Mouse (Mus musculus) spleen, adult 12 weeks (tissue): ENCODE measurements around the gene Iqgap3.

Experiments used
- DNase-seq: peaks from one replicate; pipeline ENCODE4 v3.0.0; 2022; ENCODE audit warnings: low spot score

Gene Iqgap3

DNA sequence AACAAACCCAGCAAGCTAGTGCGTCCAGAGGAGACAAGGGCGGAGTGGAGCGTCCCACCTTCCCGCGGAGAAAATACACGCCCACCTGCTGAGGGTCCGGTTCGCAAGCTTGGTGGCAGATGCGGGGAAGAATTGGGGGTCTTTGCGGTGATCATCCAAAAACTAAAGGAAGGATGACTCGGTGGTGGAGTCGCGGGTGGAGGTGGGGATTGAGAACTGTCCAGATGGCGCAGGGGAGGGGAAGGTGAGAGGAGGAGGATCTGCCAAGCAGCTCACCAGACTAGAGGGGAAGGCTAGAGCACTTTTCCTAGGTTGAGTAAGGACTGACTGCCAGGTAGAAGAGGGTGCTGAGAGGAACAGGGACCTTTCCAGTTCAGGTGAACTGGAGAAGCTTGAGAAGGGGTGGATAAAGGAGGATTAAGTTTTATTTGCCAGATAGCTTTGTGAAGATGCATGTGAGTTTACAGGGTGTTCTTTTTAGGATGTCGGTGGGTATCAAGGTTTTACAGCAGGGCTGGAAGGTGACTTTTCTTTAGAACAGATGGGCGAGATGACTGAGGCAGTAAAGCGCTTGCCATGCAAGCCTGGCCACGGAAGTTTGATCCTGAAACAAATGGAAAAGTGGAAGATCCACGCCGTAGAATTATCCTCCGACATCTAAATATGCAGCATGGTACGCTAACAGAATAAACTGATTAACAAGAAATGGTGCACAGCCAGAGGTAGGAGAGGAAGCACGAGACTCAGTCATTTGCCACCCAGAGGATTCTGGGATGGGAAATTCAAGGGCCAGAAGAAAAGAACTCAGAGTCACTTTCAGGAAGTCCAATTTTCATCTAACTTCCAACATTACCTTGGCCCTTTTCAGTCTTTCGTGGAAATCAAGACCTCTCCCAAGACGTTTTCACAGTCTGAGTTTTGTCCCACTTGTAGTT, 57.7 kb downstream of the Iqgap3 start:
- DNase-seq, result no peak

DNA sequence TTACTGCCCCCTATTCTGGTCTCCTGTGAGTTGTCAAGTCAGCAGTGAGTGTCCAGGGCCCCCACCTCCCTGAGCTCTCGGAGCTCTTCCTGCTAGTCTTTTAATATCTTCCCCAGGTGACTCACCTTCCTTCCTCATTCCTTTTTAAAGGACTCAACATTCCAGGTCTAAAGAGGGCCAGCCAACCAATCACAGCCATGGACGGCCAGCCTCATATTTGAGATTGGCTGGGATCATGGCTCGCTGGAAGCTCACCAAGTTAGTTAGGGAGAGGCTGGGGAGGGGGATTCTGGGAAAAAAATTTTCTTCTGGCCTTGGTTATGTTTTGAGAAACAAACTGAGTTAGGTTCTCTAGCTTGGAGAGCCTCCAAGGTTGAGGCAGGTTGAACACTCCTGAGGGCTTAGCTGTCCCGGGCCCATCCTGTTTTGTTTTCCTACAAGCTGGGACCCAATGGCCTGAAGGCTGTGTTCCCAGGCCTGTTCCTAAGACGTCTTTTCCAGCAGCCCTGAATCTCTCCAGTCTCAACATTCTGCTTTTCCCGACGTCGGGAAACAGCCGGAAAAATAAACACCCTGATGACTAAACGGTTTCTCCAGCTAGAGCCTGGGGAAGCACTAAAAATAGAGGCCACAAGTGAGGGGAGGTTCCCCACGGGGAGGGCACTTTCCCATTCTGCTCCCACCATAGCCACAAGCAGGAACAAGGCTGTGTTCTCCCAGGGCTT, 58.6 kb downstream of the Iqgap3 start:
- no peak for DNase-seq

DNA sequence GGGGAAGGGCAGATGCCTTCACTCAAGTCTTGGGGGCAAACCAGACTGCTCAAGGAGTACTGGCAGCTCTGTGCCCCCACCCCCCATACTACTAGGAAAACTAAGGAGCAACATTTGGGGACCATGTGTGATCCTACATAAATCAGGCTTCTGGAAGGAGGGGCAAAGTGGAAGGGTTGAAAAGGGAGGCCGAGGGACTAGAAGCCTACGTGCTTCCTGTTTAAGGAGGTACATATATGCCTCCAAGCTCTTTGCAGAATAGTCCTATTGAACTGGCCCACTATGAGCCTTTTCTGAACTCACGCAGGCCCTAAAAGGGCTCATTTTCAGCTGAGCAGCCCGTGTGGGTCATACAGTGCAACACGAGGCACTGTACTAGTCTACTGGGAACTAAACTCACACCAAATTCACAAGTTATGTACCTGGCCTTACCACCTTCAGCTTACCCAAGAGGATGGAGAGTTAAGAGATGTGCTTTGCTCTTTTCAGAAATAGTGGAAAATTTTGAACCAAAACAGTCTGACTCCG, 59.2 kb downstream of the Iqgap3 start:
- no peak for DNase-seq

DNA sequence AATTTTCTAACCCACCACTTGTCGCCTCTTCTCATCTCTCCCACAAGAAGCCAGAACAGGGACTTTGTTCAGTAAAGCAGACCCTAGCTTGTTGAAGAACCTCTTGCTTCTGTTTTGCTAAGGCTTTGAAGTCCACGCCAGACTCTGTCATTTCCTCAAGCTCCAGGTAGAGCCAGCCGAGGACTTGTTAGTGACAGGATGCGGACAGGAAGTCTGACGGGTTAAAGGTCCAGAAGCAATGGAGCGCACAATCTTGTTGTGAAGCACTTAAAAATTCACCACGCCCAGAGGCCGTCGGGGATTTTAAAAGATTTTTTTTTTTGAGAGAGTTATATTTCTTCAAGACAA, 59.6 kb downstream of the Iqgap3 start:
- no peak for DNase-seq

DNA sequence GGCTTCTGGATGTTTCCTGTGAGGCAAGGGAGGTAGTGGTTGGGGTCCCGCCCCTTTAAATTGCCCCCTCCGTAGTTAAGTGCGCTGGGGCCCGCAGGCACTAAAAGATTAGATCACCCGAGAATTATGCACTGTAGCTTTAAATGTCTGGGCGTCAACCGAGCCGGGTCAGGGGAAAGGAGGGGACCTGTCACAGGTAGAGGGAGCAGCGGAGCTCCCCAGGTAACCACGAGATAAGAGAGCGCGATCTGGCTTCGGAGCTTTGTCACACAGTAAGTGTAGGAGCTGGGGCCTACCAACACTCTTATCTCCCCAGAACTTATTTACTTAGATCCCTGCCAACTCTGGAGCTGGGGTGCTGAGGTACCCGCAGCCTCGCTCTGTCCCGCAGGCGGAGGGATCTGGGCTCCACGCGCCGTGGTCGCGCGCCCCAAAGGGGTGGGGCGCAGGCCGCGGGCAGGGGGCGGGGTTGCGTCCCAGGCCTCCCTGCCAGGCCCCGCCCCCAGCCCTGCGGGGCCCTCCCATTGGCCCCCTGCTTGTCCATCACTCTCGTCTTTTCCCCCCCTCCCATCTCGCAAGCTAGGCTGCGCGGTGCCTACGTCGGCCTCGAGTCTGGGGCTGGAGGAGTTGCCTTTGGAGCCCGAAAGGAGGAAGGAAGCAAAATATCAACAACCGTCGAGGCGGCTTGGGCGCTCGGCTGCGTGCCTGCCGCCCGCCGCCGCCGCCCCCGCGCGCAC, 60.2 kb downstream of the Iqgap3 start, which contains the start of gene Mef2d:
Gene Mef2d, plus strand, starts transcription at position 586 of the 737 bp plus-strand sequence.
- DNase-seq, result peak; percentile 89

DNA sequence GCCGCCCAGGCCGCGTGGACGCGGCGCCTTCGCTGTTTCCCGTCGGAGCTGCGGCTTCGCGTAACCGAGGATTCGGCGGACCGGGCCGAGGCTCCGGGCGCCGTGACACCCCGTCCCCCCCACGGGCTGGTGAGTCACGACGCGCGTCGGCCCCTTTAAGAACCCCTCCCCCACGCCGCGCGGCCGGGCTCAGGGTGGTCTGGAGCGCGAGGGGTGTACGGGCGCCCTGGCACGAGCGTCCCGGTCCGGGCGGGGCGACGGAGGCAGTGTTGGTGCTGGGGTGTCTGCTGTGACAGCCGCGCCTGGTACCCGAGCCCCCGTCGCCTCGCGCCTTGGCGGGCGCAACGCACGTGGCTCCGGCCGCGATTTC, 60.8 kb downstream of the Iqgap3 start:
- DNase-seq, result no peak

DNA sequence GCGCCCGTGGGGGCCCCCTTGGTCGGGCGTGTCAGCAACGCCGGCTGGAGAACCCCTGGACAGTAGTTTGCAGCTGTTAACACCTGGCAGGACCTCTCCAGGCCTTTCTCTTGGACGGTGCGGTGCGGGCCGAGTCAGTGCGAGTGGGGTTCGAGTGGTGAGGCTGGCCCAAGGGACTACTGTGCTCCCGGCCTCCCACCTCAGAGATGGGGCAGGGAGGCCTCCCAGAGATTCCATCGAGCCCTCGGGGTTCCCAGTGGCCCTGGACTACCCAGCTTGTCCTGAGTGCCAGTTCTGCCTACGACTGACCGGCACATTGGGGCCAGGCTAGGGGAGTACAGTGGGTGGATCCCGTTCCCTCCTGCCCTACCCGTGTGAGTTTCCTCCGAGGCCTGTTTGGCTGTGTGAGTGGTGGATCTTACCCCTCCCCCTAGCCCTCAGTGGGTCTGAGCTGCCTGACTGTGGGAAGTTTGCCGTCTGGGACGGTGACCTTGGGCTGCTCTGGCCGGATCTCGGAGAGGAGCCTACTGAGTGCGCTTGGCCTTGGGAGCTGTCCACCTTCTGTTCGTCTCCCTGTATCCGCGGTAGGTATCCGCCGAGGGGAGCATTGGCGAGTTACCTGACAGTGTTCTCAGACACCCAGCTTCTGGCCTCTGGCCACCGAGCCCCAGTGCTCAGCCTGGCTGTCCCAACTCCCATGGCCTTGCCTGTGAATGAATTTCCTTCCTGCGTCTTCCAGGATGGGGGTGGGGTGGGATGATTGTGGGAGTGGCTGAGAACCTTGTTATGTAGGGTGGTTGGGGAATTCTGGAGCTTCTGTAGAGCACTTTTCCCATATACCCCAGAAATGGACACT, 61.4 kb downstream of the Iqgap3 start:
- peak; percentile 46 for DNase-seq

DNA sequence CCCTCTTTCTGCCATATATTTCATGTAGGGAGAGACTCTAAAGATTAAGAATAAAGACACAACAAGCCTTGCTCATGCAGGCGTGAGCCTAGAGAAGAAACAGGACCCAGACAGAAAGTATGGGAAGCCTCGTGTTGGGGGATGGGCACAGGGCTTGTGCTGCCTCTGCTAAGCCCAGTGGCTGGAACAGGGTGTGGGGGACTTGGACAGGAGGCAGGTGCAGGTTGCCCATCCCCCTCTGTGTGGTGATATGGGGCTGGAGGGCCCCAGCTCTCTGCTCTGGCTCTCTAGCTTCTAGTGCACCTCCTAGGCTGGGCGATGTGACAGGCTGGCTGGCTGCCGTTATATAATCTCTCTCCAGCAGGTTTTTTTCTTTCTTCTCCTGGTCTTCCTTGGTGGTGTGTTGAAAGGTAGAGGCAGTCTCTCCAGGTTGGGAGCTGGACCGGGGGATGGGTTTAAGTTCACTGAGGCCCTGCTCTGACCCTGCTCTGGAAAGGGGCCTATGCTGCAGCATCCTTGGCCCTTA, 62.3 kb downstream of the Iqgap3 start:
- DNase-seq, result peak; percentile 32

DNA sequence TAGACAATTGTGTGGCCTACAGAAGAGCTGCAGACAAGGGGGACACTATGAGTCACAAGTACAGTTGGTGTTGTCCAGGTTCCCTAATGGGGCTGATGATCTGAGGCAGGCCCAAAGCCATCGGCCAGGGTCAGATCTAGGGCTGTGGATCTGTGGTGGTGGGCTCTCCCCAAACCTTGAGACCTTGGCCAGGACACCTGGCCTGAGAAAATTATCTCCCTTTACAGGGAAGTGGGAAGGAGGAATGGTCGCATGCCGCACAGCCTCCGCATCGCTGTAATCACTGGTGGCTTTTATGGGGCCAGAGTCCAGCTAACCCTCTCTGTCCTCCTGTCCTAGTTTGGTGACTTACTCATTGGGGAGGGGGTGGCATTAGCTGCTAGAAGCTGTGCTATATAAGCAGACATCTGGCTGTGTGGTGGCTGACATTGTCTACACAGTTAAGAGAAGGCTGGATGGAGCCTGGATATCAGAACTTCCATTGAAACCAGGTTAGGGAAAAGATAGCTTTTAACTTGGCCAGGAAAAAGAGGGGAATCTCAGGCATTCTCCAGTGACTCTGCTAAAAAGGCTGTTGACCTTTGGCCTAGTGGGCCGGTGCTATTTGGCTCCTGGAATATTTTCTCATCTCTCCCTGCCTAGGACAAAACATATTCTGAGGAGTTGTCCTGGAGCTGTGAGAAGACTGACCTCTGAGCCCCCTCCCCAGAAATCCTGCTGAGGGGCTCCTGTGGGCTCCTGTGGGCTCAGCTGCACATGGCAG, 63.1 kb downstream of the Iqgap3 start:
- no peak for DNase-seq

DNA sequence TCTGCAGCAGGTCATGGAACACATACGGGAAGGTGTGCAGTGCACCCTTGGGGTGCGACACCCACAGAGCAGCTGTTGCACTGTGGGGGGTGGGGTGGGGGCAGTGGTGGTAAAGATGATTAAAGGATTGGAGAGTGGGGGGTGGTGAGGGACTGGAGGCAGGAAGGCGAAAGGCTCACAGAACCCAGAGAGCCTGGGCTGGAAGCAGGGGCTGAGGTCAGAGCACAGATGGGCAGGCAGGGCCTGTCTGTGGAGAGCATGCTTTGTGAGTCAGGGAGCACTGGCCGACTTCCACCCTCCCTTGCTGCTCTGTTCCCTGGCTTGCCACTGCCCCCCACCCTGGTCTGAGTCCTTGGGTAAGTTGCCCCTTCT, 63.6 kb downstream of the Iqgap3 start:
- DNase-seq, result no peak

DNA sequence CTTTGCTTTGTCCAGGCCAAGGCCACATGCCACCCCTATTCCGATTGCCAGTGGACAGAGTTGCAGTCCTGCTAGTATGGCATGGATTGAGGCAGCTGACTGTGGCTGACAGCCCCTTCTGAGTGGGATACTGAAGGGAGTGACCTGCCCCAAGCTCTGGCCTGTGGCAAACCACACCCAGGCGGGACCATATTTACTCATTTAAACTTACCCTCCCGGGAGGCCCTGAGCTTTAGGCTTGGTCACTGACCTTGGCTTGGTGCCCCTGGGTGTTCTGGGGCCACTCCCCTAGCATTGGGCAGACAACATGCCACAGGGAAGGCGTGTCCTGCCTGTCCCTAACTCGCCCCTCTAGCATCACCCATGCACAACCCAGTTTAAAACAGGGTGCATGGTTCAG, 64.2 kb downstream of the Iqgap3 start:
- peak; percentile 74 for DNase-seq

DNA sequence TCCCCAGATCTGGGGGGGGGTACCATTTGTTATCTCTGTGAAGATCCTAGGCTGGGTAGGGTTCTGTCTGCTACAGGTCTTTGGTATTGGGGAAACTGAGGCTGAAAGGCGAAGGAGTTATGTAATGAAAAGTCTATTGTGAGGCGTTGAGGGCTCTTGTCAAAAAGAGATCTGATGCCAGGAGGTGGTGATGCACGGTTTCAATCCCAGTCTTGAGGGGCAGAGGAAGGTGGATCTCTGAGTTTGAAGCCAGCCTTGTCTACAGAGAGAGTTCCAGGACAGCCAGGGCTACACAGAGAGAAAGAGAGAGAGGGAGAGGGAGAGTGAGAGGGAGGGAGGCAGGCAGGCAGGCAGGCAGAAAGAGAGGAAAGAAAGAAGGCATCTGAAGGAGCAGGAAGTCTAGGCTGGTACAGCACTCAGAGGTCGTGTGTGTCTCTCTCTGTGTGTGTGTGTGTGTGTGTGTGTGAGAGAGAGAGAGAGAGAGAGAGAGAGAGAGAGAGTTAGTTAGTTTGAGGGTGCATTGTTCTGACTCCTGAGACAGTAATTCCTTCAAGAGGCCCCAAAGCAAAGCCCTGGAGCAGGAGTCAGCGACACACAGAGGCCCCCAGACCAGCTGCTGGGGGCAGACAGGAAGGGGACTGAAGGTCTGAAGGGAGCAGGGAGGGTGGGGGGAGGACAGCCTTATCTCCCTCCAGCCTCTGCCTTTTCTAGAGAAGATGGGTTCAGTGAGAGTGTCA, 64.8 kb downstream of the Iqgap3 start:
- DNase-seq, result peak; percentile 11

DNA sequence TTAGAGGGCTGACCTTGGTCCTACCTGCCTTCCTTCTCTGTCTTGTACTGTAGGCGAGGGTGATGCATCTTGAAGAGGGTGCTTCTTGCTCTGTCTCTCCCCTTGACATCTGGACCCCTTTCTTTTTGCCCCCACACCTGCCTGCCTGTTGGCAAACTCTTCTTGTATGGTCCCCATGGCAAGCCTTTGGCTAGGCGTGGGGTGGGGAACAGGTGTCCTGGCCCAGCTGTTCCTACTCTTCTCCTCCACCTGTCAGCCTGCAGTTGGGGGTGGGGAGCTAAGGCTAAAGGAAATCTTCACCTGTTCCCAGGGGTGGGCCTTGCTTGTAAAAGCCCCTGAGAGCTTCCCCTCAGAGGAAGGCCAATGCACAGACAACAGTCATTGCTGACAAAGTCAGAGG, 65.7 kb downstream of the Iqgap3 start:
- DNase-seq, result no peak

DNA sequence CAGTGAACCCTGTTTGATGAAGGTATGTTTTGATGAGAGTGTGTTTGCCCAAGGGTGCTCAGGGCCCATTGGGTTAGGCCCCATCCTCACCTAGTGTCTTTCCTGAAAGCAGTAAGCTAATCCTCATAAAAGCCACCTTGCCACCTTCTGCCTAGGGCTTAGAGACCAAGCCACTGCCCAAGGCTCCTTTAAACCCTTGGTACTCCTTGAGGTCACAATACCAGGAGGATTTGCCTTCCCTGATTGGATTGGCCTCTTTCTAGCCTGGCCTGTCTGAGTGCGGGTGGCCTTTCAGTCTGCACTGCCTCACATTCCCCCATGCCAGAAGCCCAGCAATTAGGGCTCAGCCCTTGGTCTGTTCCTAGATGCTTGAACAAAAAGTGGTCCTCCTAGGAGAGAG, 66.1 kb downstream of the Iqgap3 start:
- no peak for DNase-seq

DNA sequence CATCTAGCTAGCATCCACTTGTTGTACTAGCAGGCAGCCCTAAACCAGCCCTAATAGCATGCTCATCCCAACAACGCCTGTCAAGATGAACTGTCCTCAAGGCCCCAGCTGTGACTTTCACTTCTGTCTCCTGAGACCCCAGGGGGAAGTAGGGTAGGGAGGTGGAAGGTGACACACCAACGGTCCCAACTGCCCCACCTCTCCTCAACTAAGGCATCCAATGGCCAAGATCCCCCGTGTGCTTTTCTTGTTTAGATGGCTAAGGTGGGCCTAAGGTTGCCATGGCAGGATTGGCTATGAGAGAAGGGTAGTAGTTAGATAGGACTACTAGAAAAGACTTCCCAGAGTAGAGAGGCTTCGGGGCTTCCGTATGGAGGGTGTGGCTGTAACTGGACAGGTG, 66.6 kb downstream of the Iqgap3 start:
- DNase-seq, result peak; percentile 22

DNA sequence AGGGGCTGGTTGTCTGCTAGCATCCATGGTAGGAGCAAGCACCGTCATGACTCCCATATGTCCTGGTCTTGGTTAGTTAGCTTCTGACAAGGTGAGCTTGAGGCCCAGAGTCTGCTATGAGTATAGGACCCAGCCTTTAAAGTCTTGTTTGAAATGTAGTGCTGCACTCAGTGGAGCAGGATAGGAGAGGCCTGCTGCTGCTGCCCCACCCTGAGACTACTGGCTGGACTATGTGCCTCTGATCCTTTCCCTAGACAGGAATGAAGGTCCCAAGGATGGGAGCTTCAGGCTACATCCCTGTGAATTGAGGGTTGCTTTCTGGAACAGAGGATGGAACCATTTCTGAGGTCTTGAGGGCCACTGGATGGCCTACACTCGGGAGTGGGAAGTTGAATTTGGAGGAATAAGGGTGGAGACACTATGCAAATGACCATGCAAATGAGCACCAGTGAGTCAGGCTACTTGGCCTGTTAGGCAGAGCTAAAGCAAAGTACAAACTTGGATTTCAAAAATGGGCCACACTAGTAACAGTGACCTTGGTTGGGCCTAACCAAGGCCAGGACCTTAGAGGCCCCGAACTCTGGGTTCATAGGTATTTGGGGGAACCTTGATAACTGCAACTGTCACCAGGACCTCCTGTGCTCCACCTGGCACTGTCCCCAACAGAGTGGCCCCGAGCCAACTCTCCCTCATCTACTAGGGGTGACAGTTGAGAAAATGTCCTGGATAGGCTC, 67.2 kb downstream of the Iqgap3 start:
- DNase-seq, result peak; percentile 37

DNA sequence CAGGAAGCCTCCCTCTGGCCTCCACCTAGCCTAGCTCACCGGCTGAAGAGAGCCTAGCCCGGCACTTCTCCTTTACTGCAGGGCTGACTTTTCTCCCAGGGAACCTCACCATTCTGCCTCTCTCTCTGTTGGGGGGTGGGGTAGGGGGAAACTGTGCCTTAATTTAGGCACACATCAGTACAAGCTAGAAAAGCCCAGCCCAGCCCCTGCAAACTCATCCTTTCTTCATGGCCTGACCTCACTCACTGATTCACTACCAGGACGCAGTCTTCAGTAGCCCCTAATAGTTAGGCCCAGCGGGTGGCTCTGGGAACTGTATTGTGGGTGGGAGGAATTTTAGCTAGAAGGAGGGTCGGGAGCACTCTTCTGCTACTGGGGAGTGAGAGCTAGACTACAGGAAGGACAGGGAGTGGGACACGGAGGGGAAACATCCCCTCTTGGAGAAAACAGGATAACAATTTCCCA, 67.8 kb downstream of the Iqgap3 start:
- no peak for DNase-seq

DNA sequence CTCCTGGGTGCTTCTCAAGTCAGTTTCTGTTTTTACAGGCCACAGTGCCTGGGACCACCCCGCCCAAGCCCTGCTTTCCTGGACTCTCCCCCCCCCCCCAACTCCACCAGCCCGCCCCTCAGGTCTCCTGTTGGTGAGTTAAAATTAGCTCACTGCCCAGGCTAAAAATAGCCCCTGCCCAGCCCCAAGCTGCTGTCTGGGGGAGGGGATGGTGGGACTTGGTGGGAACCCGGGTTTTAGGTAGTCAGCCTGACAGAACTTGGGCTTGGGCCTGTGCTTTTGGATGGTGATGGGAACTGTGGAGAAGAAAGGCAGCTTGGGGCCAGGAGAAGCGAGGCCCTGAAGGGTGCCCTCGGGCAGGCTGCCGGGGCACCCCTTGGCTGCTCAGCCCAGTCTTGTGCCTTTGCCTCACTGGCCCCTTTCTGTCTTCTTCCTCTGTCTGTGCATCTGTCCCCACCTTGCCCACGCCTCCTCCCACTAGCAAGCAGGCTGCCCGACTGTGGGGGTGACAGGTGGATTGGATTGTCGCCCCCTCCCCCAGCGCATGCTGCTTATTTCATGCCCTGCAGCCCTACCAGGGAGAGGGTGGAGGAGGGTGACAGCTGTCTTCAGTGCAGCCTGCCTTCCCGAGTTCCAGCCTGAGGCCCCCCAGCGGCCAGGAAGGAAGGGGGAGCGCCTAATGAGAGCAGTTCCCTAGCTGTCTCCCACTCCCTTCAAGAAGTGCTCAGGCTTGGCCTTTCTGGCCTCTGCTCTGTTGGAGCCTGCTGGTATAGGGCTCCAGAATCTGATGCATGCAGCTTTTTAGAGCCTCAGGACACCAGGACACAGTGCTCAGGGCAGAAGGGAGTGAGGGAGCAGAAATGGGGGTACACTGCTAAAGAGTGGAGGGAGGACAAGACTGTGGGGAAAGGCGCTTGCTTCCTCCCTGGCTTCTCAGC, 68.6 kb downstream of the Iqgap3 start:
- DNase-seq, result no peak
